Mouse (Mus musculus) neural tube, embryonic 12.5 days (tissue): ENCODE measurements around the gene Myrf. TPM values are rescaled to one million over a fixed set of nuclear protein-coding genes. Genes with fewer than 3 reads are reported as not detected.
A peak's percentile ranks its signal among the peaks of the same experiment; 100 is the strongest.

ENCODE experiments used
- ATAC-seq: fragments of 200-750 bp; cut with Nextera tagmentation; 2 replicates; pipeline ENCODE4 v1.8.0; 2017; ENCODE audit warnings: low read depth, mild to moderate bottlenecking, moderate TSS enrichment, moderate library complexity; ENCODE audit not compliant: low FRiP score
- H3K27ac ChIP-seq: fragments of 300-500 bp; sonication (generic); 2 replicates; pipeline ENCODE4 v1.5.1; 2016
- H3K27me3 ChIP-seq: fragments of 300-500 bp; sonication (generic); replicated peaks from 2 replicates; pipeline ENCODE4 v1.6.1; 2016; ENCODE audit warnings: mild to moderate bottlenecking
- H3K36me3 ChIP-seq: fragments of 300-500 bp; sonication (generic); 2 replicates; pipeline ENCODE4 v1.6.1; 2016; ENCODE audit warnings: mild to moderate bottlenecking
- H3K4me1 ChIP-seq: fragments of 300-500 bp; sonication (generic); 2 replicates; pipeline ENCODE4 v1.6.1; 2016
- H3K4me2 ChIP-seq: fragments of 300-500 bp; sonication (generic); replicated peaks from 2 replicates; pipeline ENCODE4 v1.6.1; 2016; ENCODE audit warnings: mild to moderate bottlenecking
- H3K4me3 ChIP-seq: fragments of 300-500 bp; sonication (generic); 2 replicates; pipeline ENCODE4 v1.5.1; 2016
- H3K9ac ChIP-seq: fragments of 300-500 bp; sonication (generic); 2 replicates; pipeline ENCODE4 v1.6.1; 2016; ENCODE audit warnings: mild to moderate bottlenecking
- H3K9me3 ChIP-seq: fragments of 300-500 bp; sonication (generic); 2 replicates; pipeline ENCODE4 v1.6.1; 2016; ENCODE audit warnings: mild to moderate bottlenecking
- WGBS: fragments of 180-500 bp; shearing (Covaris S2); methylation state at CpG from one replicate; pipeline ENCODE4 v1.1.7; 2016; 5-methylcytosine and 5-hydroxymethylcytosine counted together
- polyA plus RNA-seq: library from polyadenylated mRNA; unstranded; fragments of >200 nt; fragmentation: Nextera tagmentation; extraction: Ambion mirVana; gene quantifications from 2 replicates; pipeline ENCODE4 v1.2.1, GENCODE M21; 2016

The Myrf gene
- 1.0 and 1.4 TPM in 2 replicates for polyA plus RNA-seq

DNA sequence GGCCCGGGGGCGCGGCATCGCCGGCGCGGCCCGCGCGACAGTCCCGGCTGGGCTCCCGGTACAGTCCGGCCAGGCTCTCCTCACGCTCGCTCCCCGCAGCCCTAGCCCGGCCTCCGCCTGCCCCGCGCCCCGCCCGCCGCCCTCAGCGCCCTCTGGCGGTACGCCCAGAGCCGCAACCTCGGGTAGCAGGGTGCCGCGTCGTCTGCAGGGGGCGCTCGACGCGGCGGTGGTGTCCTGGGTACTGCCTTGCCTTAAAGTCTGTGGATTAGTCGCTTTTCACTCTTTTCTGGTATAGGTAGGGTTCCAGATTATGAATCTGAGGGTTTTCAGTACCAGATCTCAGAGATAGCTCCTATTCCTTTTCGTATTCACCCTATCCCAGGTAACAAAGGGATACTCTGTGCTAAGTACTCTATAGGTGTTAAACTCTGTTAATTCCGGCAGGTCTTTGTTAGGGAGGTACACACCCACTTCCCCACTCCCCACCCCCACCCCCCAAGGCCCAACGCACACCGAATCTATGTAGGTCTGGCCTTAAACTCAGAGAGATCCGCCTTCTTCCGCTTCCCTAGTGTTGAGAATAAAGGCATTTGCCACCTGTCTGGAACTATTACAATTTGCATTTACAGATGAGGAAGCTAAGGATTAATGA, at the start of gene Myrf:
TSS of gene Myrf (minus strand) at position 95 of the 652 bp plus-strand sequence.
- Histone ChIP-seq H3K36me3 (no peaks in the 10 kb centered on the region), H3K27me3 (peaks cover 15% of the 10 kb centered on the region), H3K27ac (no peak within 1 kb of the TSS), H3K9ac (peak within 1 kb of the TSS; percentile 55; the same call in 1 of the 2 replicates), H3K4me1 (peaks cover 17% of the 10 kb centered on the region), H3K4me2 (peak within 1 kb of the TSS; percentile 83), H3K9me3 (no peaks in the 10 kb centered on the region), H3K4me3 (peak within 1 kb of the TSS; percentile 43)
- peak; percentile 73 for ATAC-seq
- WGBS, result 8% methylated on average over 43 of the region's 43 CpGs

DNA sequence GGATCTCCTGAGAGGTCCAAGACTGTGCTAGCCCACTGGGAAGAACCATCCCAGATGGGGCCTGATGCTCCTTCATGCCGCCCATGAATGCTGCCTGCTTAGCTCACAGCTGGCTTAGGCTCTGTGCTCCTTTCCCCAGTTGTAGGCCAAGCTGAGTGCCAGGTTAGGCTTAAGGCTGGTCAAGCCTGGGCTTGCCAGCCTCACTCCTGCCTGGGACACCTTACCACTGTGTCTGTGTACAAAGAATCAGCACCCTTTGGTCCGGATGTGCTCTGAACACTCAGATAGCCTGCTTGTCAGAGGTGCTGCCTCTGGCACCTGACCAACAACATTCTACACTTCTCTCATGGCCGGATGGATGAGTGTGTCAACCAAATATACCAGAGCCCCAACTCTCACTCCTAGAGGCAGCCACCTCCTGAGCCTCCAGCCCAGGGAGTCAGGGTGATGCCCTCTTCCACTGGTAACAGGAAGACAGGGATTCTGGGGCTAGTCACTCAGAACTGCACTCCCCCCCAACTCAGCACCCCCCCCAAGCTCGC, 49.1 kb upstream of the Myrf start:
- H3K4me3 ChIP-seq, result no peak overlapping the region
- no peaks in the 10 kb centered on the region for H3K36me3 ChIP-seq
- peaks cover 63% of the 10 kb centered on the region for H3K27me3 ChIP-seq
- no peak for ATAC-seq
- no peak overlapping the region for H3K9ac ChIP-seq
- H3K4me2 ChIP-seq, result no peak overlapping the region
- H3K27ac ChIP-seq, result no peak overlapping the region
- WGBS, result 84% methylated on average over 4 of the region's 4 CpGs
- H3K9me3 ChIP-seq, result no peaks in the 10 kb centered on the region
- H3K4me1 ChIP-seq, result peaks cover 14% of the 10 kb centered on the region

DNA sequence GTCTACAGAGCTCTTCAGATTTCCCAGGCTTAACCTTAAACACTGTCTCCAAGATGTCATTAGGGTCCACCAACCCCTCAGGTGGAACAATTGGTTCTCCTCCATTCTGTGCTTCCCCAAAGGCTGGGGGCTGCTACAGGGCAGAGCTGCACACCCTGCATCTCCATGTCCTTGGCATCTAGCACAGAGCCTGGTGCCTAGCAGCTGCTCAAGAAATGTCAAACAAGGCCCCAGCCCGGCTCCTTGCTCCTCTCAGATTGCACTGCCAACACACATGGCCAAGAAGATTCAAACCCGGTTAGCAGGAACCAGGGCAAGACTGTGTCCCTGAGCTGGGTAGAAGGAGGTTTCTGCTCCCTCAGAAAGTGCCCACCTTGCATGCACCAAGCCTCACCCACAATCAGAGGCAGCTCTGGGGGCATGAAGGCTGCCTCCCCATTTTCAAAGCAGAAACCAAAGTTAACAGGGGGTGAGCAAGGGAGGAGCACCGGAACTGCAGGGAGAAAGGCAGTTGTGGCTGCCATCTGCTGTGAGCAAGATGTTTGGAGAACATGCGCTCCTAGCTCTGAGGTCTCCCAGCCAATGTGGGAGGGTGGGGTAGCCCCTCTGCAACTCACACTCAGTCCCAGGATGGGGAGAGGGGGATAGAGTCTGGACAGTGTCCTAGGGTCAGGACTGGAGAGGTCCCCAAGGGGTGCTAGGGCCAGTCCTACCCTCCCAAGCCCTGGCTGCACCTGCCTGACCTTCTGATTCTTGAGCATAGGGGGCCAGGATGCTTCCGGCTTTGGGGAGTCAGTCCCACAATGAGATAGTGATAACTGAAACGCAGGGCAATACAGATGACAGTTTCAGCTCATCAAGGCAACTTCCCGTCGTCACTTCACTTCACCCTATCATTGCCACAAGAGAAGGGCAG, 47.8 kb upstream of the Myrf start:
- Histone ChIP-seq H3K9me3 (no peaks in the 10 kb centered on the region), H3K27me3 (peaks cover 68% of the 10 kb centered on the region), H3K36me3 (no peaks in the 10 kb centered on the region), H3K27ac (no peak overlapping the region), H3K9ac (no peak overlapping the region), H3K4me2 (no peak overlapping the region), H3K4me1 (peaks cover 9% of the 10 kb centered on the region), H3K4me3 (no peak overlapping the region)
- WGBS, result 85% methylated on average over 8 of the region's 8 CpGs
- ATAC-seq, result no peak

DNA sequence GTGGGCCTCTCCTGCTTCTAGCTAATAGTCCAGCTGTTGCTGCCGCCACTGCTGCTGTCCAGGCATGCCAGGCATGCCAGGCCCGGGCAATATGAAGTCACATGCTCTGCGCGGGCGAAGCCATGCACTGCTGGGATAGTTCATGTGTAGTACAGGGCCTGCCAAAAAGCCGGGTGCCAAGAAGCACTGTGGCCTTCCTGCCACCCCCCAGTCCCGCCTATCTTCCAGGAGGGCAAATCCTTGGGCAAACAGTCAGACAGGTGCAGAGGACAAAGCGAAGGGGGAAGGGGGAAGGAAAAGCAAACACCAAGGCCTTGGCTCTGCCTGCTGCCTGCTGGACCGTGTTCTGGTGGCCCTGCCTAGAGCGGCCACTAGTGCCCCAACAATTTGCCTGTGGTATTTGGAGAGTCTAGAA, 45.9 kb upstream of the Myrf start:
- Histone ChIP-seq H3K4me3 (no peak overlapping the region), H3K9ac (no peak overlapping the region), H3K4me1 (peaks cover 9% of the 10 kb centered on the region), H3K9me3 (no peaks in the 10 kb centered on the region), H3K27ac (no peak overlapping the region), H3K27me3 (peaks cover 80% of the 10 kb centered on the region), H3K4me2 (no peak overlapping the region), H3K36me3 (no peaks in the 10 kb centered on the region)
- WGBS, result 76% methylated on average over 10 of the region's 10 CpGs
- ATAC-seq, result no peak

DNA sequence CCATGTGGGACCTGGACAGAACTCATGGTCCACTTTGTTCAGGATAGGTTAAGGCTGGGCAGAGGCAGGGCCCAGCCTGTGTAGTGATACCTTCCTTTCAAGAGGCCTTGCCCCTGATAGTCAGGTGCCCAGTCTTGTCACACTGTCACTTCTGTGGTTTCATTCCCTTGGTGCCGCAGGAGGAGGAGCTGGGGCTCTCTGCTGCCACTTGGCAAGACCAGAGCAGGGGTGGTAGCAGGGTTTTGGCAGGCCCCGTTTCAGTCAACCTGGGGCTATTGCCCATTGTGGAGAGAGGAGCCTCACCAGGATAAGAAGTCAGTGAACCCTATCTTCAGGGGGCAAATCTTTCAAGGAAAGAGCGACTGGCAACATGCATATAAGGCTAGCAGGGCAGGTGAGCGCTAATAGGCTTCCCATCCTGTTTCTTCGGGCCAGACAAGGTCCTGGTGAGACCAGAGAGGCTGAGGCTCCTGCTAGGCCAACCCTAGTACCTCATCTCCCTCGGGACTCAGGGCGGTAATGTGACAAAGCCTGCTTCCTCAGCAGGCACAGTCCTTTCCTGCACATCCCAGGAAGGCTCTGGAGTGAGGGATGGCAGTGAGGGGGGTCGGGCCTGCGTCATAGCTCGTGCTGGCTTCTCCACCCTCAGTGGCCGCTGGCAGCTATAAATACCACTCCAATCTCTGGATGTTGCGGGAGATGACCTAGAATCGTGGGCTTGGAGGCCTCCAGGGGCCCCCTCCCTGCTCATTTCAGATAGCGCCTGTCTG, 40.4 kb upstream of the Myrf start:
- Histone ChIP-seq H3K4me3 (no peak overlapping the region), H3K27ac (no peak overlapping the region), H3K4me2 (no peak overlapping the region), H3K27me3 (peaks cover 84% of the 10 kb centered on the region), H3K36me3 (no peaks in the 10 kb centered on the region), H3K4me1 (peaks cover 35% of the 10 kb centered on the region), H3K9me3 (no peaks in the 10 kb centered on the region), H3K9ac (no peak overlapping the region)
- no peak for ATAC-seq
- 72% methylated on average over 14 of the region's 14 CpGs for WGBS

DNA sequence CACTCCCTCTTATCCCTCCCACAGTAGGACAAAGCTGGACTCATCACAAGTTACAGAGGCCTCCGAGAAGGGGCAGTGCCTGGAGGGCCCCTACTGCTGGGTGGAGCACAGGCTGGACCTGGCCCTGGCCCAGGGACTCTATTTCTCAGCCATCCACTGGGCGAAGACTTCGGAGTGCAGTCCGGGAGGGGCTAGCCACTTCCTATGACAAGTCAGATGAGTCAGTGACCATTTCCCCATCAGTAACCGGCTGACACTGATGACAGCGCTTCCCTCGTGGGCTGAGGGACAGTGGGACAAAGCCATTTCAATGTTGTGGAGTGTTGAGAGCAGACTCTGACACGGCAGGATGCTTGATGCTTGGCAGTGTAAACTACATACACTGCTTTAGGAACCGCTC, 39.1 kb upstream of the Myrf start:
- H3K27me3 ChIP-seq, result peaks cover 83% of the 10 kb centered on the region
- 84% methylated on average over 9 of the region's 9 CpGs for WGBS

DNA sequence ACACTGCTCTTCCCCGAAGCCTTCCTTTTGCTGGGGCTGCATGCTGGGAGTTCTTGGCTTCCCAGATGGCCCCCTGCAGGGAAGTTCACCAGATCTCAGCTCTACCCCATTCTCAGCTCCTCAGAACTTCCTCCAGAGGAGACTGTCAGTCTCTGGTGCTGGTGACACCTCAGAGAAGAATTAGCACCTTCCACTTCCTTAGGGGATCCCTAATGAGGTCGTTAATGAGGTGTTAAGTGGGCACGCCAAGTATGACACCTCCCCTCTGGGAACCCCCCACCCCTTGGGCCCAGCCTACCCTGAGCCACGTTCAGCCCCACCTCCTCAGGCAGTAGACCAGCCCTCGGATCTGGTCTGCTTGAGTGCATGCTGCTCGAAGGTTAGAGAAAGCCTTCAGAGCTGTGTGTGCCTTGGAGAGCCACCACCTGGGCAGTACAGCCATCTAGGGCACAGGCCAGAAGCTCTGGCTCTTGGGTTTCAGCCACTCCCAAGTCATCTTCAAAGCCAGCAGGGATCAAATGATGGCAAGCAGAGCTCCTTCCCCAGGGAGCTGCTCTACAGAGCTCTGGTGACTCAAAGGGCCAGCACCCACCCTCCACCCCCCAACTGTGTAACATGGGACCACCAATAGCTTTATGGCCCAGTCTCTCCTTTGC, 38.2 kb upstream of the Myrf start:
- Histone ChIP-seq H3K36me3 (no peaks in the 10 kb centered on the region), H3K4me3 (no peak overlapping the region), H3K4me1 (peaks cover 44% of the 10 kb centered on the region), H3K4me2 (no peak overlapping the region), H3K9ac (no peak overlapping the region), H3K27ac (no peak overlapping the region), H3K27me3 (peaks cover 77% of the 10 kb centered on the region), H3K9me3 (no peaks in the 10 kb centered on the region)
- ATAC-seq, result no peak
- 14% methylated on average over 6 of the region's 6 CpGs for WGBS

More for the DNA sequence above, 39.1 kb upstream of the Myrf start:
- Histone ChIP-seq H3K4me2 (no peak overlapping the region), H3K36me3 (no peaks in the 10 kb centered on the region), H3K27ac (no peak overlapping the region), H3K4me3 (no peak overlapping the region), H3K4me1 (peaks cover 36% of the 10 kb centered on the region), H3K9me3 (no peaks in the 10 kb centered on the region), H3K9ac (no peak overlapping the region)
- ATAC-seq, result no peak

DNA sequence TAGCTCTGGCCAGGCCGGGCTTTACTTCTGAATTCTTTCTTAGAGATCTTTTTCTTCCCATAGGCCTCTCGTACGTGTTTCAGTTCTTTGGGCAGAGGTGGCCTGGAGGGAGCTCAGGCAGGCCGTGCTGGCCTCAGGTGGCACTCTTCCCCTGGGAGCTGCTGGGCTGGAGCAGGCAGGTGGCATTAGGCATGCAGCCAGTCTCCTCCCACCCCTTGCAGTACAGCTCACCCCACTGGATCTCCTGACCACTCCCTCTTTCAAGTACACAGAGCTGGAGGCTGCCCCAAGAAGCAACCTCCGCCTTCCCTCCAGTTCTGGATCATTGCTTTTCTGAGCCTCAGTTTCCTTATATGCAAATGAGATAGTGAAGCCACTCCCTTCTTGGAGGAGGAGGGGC, 37.2 kb upstream of the Myrf start:
- H3K4me2 ChIP-seq, result peak overlapping the region; percentile 37
- WGBS, result 10% methylated on average over 5 of the region's 5 CpGs

DNA sequence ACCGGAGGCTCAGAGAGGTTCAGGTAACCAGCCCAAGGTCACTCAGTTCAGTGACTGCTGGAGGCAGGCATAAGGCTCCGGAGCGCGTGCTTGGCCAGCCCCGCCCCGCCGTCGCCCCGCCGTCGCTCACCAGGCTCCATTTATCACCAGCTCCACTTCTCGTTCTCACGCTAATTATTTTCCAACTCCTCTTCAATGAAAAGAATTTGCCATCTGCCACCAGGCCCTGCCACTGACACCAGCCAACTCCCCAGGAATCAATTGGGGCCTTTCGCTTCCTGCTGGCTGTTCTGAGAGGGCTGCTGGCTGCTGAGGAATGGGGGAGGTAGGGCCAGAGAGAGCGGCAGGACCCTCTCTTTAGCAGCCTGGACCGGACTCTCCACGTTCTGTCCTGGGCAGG, 36.8 kb upstream of the Myrf start:
- H3K9me3 ChIP-seq, result no peaks in the 10 kb centered on the region
- no peaks in the 10 kb centered on the region for H3K36me3 ChIP-seq
- peaks cover 71% of the 10 kb centered on the region for H3K27me3 ChIP-seq
- H3K4me1 ChIP-seq, result peaks cover 58% of the 10 kb centered on the region
- peak overlapping the region; percentile 37 for H3K4me2 ChIP-seq
- WGBS, result 2% methylated on average over 17 of the region's 17 CpGs
- H3K27ac ChIP-seq, result no peak overlapping the region
- peak; percentile 30 for ATAC-seq
- peak overlapping the region; percentile 5; the same call in 1 of the 2 replicates for H3K9ac ChIP-seq
- H3K4me3 ChIP-seq, result no peak overlapping the region

More for the DNA sequence above, 37.2 kb upstream of the Myrf start:
- Histone ChIP-seq H3K9me3 (no peaks in the 10 kb centered on the region), H3K4me1 (peaks cover 54% of the 10 kb centered on the region), H3K36me3 (no peaks in the 10 kb centered on the region), H3K9ac (peak overlapping the region; percentile 5; the same call in 1 of the 2 replicates), H3K27me3 (peaks cover 73% of the 10 kb centered on the region), H3K27ac (no peak overlapping the region), H3K4me3 (no peak overlapping the region)
- peak; percentile 55 for ATAC-seq

DNA sequence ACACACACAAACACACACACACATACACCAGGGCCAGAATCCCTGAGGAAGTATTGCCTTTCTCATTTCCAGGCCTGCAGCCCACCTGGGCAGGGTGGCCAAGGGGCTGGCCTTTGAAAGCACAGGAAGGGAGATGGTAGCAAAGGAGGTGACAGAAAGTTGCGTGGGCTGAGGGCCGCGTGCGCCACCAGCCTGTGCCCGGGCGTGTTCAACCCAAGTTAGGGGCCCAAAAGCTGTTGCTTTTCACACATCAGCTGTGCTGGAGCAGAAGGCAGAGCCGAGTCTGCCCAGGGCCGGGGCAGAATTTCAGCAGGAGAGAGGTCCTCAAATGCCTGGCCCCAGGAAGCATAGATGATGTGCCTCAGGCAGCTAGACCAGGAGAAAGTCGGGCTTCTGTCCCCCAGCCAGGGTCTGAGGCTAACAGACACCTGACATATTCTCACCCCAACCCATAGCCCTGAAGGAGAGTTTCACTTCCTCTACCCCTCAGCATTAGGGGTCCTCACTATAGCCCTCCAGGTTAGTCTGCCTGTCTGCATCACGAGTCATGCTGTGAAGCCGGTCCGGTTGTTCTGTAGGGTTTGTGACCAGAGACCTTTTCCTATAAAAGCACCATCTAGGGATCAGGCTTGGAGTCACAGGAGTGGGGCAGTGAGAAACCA, 36.1 kb upstream of the Myrf start:
- Histone ChIP-seq H3K9ac (no peak overlapping the region), H3K27me3 (peaks cover 68% of the 10 kb centered on the region), H3K9me3 (no peaks in the 10 kb centered on the region), H3K36me3 (no peaks in the 10 kb centered on the region), H3K4me1 (peaks cover 59% of the 10 kb centered on the region), H3K4me2 (peak overlapping the region; percentile 37; the same call in 1 of the 2 replicates), H3K4me3 (no peak overlapping the region), H3K27ac (no peak overlapping the region)
- WGBS, result 57% methylated on average over 12 of the region's 12 CpGs
- ATAC-seq, result no peak

DNA sequence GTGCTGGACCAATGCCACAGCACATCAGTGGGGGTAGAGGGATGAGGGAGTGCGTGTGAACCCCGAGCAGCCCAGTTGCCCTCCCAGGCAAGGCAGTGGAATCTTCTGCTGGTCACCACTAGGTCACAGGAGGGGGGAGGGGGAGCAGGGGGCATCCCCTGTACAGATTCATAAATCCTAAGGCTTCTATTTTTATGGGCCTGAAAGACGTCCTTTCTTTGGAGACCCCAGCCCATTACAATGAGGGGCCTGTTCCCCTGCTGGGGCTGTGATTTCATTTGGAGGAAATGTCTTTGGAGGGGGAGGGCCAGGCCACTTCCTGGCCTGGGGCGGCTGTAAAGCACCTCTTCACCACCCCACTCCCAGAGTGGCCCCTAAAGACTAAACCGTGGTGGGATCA, 33.5 kb upstream of the Myrf start:
- Histone ChIP-seq H3K9me3 (no peaks in the 10 kb centered on the region), H3K36me3 (no peaks in the 10 kb centered on the region), H3K9ac (no peak overlapping the region), H3K4me3 (no peak overlapping the region), H3K27me3 (peaks cover 63% of the 10 kb centered on the region), H3K27ac (no peak overlapping the region), H3K4me1 (peaks cover 55% of the 10 kb centered on the region), H3K4me2 (no peak overlapping the region)
- ATAC-seq, result no peak
- WGBS, result 8% methylated on average over 5 of the region's 5 CpGs
